Mouse (Mus musculus) MEL (cell line): Measurements from ENCODE around the gene Chst15. TPM values are rescaled to one million over a fixed set of nuclear protein-coding genes. Genes with fewer than 3 reads are reported as not detected.

Experiments
- DNase-seq: peaks from one replicate; pipeline ENCODE4 v3.0.0; 2011; ENCODE audit warnings: low read depth, low spot score
- H3K27ac ChIP-seq: 2 replicates; pipeline ENCODE4 v1.5.1; 2012; ENCODE audit warnings: low read depth, mild to moderate bottlenecking, control low read depth, low read length, moderate library complexity; ENCODE audit not compliant: control insufficient read depth
- H3K27me3 ChIP-seq, 2 experiments: fragments of 150-350 bp in 1 of 2; sonication (generic) in 1 of 2; 2 replicates each; pipeline ENCODE4 v1.6.1; 2012; ENCODE audit warnings: low read length in 2 of 2, mild to moderate bottlenecking in 2 of 2, improper control_type of control experiment in 1 of 2, moderate library complexity in 1 of 2; ENCODE audit not compliant: insufficient read depth in 2 of 2, control insufficient read depth in 1 of 2
- H3K36me3 ChIP-seq, 2 experiments: 2 replicates each; pipeline ENCODE4 v1.6.1; 2012 to 2014; ENCODE audit warnings: low read length in 2 of 2, improper control_type of control experiment in 1 of 2, inconsistent platforms in 1 of 2, mild to moderate bottlenecking in 1 of 2; ENCODE audit not compliant: insufficient read depth in 2 of 2, control insufficient read depth in 1 of 2
- H3K4me1 ChIP-seq, 2 experiments: fragments of 150-350 bp in 1 of 2; sonication (generic) in 1 of 2; 2 replicates each; pipeline ENCODE4 v1.6.1; 2012; ENCODE audit warnings: low read length in 2 of 2, improper control_type of control experiment in 1 of 2, mild to moderate bottlenecking in 1 of 2; ENCODE audit not compliant: insufficient read depth in 2 of 2, control insufficient read depth in 1 of 2
- H3K4me3 ChIP-seq, 2 experiments: fragments of 150-350 bp in 1 of 2; sonication (generic) in 1 of 2; 2 replicates each; pipeline ENCODE4 v1.5.1; 2012; ENCODE audit warnings: low read depth in 2 of 2, low read length in 2 of 2, mild to moderate bottlenecking in 2 of 2, moderate library complexity in 2 of 2, control low read depth in 1 of 2, improper control_type of control experiment in 1 of 2; ENCODE audit not compliant: control insufficient read depth in 1 of 2, insufficient read depth in 1 of 2
- H3K79me2 ChIP-seq: 2 replicates; pipeline ENCODE4 v1.6.1; 2012; ENCODE audit warnings: mild to moderate bottlenecking, low read length, moderate library complexity; ENCODE audit not compliant: control insufficient read depth, poor library complexity, insufficient read depth
- H3K9ac ChIP-seq: 2 replicates; pipeline ENCODE4 v1.6.1; 2012; ENCODE audit warnings: low read depth, mild to moderate bottlenecking, control low read depth, low read length, moderate library complexity; ENCODE audit not compliant: control insufficient read depth, poor library complexity, severe bottlenecking
- H3K9me3 ChIP-seq: fragments of 150-350 bp; sonication (generic); replicated peaks from 2 replicates; pipeline ENCODE4 v1.6.1; 2012; ENCODE audit warnings: mild to moderate bottlenecking, low read length, improper control_type of control experiment, moderate library complexity; ENCODE audit not compliant: insufficient read depth
- BHLHE40 ChIP-seq: IDR thresholded peaks from 2 replicates; pipeline ENCODE4 v1.6.1; 2012; ENCODE audit warnings: low read depth, mild to moderate bottlenecking, inconsistent platforms, low read length, improper control_type of control experiment, borderline replicate concordance
- CHD1 ChIP-seq: IDR thresholded peaks from 2 replicates; pipeline ENCODE4 v1.6.1; 2012; ENCODE audit warnings: low read depth, mild to moderate bottlenecking, inconsistent platforms, low read length, improper control_type of control experiment
- CHD2 ChIP-seq: IDR thresholded peaks from 2 replicates; pipeline ENCODE4 v1.6.1; 2011; ENCODE audit warnings: low read length, improper control_type of control experiment
- CTCF ChIP-seq, 3 experiments: IDR thresholded peaks in 2 of 3; conservative IDR thresholded peaks in 1 of 3; 2 replicates each; pipeline ENCODE4 v1.5.1; 2011 to 2012; ENCODE audit warnings: low read length in 3 of 3, low read depth in 2 of 3, mild to moderate bottlenecking in 2 of 3, improper control_type of control experiment in 1 of 3, inconsistent platforms in 1 of 3, mixed read lengths in 1 of 3, moderate library complexity in 1 of 3; ENCODE audit not compliant: control insufficient read depth in 1 of 3, insufficient read depth in 1 of 3, poor library complexity in 1 of 3, severe bottlenecking in 1 of 3
- E2F4 ChIP-seq: IDR thresholded peaks from 2 replicates; pipeline ENCODE4 v1.6.1; 2011; ENCODE audit warnings: low read depth, low read length, improper control_type of control experiment, borderline replicate concordance
- EP300 ChIP-seq, 2 experiments: IDR thresholded peaks; 2 replicates each; pipeline ENCODE4 v1.6.1; 2011; ENCODE audit warnings: improper control_type of control experiment in 2 of 2, low read length in 2 of 2, low read depth in 1 of 2, mild to moderate bottlenecking in 1 of 2
- ETS1 ChIP-seq: IDR thresholded peaks from 2 replicates; pipeline ENCODE4 v1.6.1; 2012; ENCODE audit warnings: low read depth, mild to moderate bottlenecking, inconsistent platforms, low read length, improper control_type of control experiment, moderate library complexity
- GATA1 ChIP-seq: IDR thresholded peaks from 2 replicates; pipeline ENCODE4 v1.6.1; 2011; ENCODE audit warnings: low read depth, low read length, improper control_type of control experiment
- JUND ChIP-seq: IDR thresholded peaks from 2 replicates; pipeline ENCODE4 v1.6.1; 2011; ENCODE audit warnings: low read depth, mild to moderate bottlenecking, improper control_type of control experiment, low read length
- KAT2A ChIP-seq: conservative IDR thresholded peaks from 2 replicates; pipeline ENCODE4 v1.6.1; 2012; ENCODE audit warnings: low read depth, low read length, improper control_type of control experiment, inconsistent platforms
- MAFK ChIP-seq: IDR thresholded peaks from 2 replicates; pipeline ENCODE4 v1.6.1; 2011; ENCODE audit warnings: low read depth, mild to moderate bottlenecking, low read length, improper control_type of control experiment, borderline replicate concordance
- MAX ChIP-seq: IDR thresholded peaks from 2 replicates; pipeline ENCODE4 v1.6.1; 2011; ENCODE audit warnings: low read length, improper control_type of control experiment
- MAZ ChIP-seq: IDR thresholded peaks from 2 replicates; pipeline ENCODE4 v1.6.1; 2012; ENCODE audit warnings: low read depth, mild to moderate bottlenecking, inconsistent platforms, low read length, improper control_type of control experiment
- MEF2A ChIP-seq: IDR thresholded peaks from 2 replicates; pipeline ENCODE4 v1.6.1; 2014; ENCODE audit warnings: low read depth, mild to moderate bottlenecking, inconsistent platforms, low read length, improper control_type of control experiment; ENCODE audit not compliant: poor library complexity, insufficient replicate concordance, severe bottlenecking; ENCODE audit errors: extremely low read depth
- MYB ChIP-seq: IDR thresholded peaks from 2 replicates; pipeline ENCODE4 v1.6.1; 2011; ENCODE audit warnings: mild to moderate bottlenecking, low read depth, low read length, improper control_type of control experiment
- MYC ChIP-seq: IDR thresholded peaks from 2 replicates; pipeline ENCODE4 v1.6.1; 2011; ENCODE audit warnings: low read depth, mild to moderate bottlenecking, low read length, improper control_type of control experiment, moderate library complexity
- NELFE ChIP-seq: IDR thresholded peaks from 2 replicates; pipeline ENCODE4 v1.6.1; 2011; ENCODE audit warnings: low read depth, low read length, improper control_type of control experiment
- NRF1 ChIP-seq: IDR thresholded peaks from 2 replicates; pipeline ENCODE4 v1.6.1; 2014; ENCODE audit warnings: low read depth, mild to moderate bottlenecking, inconsistent platforms, low read length, improper control_type of control experiment, moderate library complexity; ENCODE audit not compliant: poor library complexity, insufficient read depth, severe bottlenecking
- POLR2A ChIP-seq, 2 experiments: IDR thresholded peaks; 2 replicates each; pipeline ENCODE4 v1.6.1; 2011 to 2012; ENCODE audit warnings: low read length in 2 of 2, mild to moderate bottlenecking in 2 of 2, control low read depth in 1 of 2, improper control_type of control experiment in 1 of 2, low read depth in 1 of 2, moderate library complexity in 1 of 2; ENCODE audit not compliant: control insufficient read depth in 1 of 2, insufficient read depth in 1 of 2, poor library complexity in 1 of 2
- POLR2AphosphoS2 ChIP-seq: IDR thresholded peaks from 2 replicates; pipeline ENCODE4 v1.6.1; 2011; ENCODE audit warnings: low read length, improper control_type of control experiment
- POLR2AphosphoS5 ChIP-seq: IDR thresholded peaks from 2 replicates; pipeline ENCODE4 v1.6.1; 2012; ENCODE audit warnings: low read depth, borderline replicate concordance, mild to moderate bottlenecking, inconsistent platforms, low read length, moderate library complexity, mixed read lengths
- RAD21 ChIP-seq: IDR thresholded peaks from 2 replicates; pipeline ENCODE4 v1.6.1; 2011; ENCODE audit warnings: mild to moderate bottlenecking, low read depth, low read length, improper control_type of control experiment
- RCOR1 ChIP-seq: IDR thresholded peaks from 2 replicates; pipeline ENCODE4 v1.6.1; 2012; ENCODE audit warnings: low read depth, mild to moderate bottlenecking, inconsistent platforms, low read length, improper control_type of control experiment
- SMC3 ChIP-seq: IDR thresholded peaks from 2 replicates; pipeline ENCODE4 v1.6.1; 2011; ENCODE audit warnings: low read depth, low read length, improper control_type of control experiment
- TAL1 ChIP-seq: IDR thresholded peaks from 2 replicates; pipeline ENCODE4 v1.6.1; 2012; ENCODE audit warnings: mild to moderate bottlenecking, inconsistent platforms, low read length, moderate library complexity, mixed read lengths
- TBP ChIP-seq: IDR thresholded peaks from 2 replicates; pipeline ENCODE4 v1.8.0; 2011; ENCODE audit warnings: low read depth, low read length, improper control_type of control experiment
- TCF12 ChIP-seq: IDR thresholded peaks from 2 replicates; pipeline ENCODE4 v1.6.1; 2014; ENCODE audit warnings: low read depth, mild to moderate bottlenecking, inconsistent platforms, low read length, improper control_type of control experiment, moderate library complexity
- USF1 ChIP-seq: IDR thresholded peaks from 2 replicates; pipeline ENCODE4 v1.6.1; 2014; ENCODE audit warnings: low read depth, mild to moderate bottlenecking, inconsistent platforms, low read length, improper control_type of control experiment, moderate library complexity
- ZKSCAN1 ChIP-seq: IDR thresholded peaks from 2 replicates; pipeline ENCODE4 v1.6.1; 2012; ENCODE audit warnings: low read depth, mild to moderate bottlenecking, inconsistent platforms, low read length, improper control_type of control experiment, moderate library complexity
- ZMIZ1 ChIP-seq: IDR thresholded peaks from 2 replicates; pipeline ENCODE4 v1.6.1; 2012; ENCODE audit warnings: low read depth, mild to moderate bottlenecking, inconsistent platforms, low read length, improper control_type of control experiment, moderate library complexity
- ZNF384 ChIP-seq: IDR thresholded peaks from 2 replicates; pipeline ENCODE4 v1.6.1; 2012; ENCODE audit warnings: low read depth, mild to moderate bottlenecking, inconsistent platforms, low read length, improper control_type of control experiment
- polyA plus RNA-seq, 2 experiments: library from polyadenylated mRNA; stranded (reverse) in 1 of 2; unstranded in 1 of 2; fragments of >175 nt in 1 of 2; fragments of >200 nt in 1 of 2; gene quantifications; 2 replicates each; pipeline versions ENCODE4 v1.2.1 to v1.2.4; 2012; ENCODE audit warnings: low replicate concordance in 2 of 2, low read depth in 1 of 2; ENCODE audit not compliant: insufficient read length in 2 of 2, insufficient read depth in 1 of 2, missing spikeins in 1 of 2
- total RNA-seq: library from RNA; depleted of rRNA; stranded (reverse); fragments of 300-350 nt; gene quantifications from 2 replicates; pipeline ENCODE4 v1.2.3, GENCODE M21; 2012

Chst15 gene
- total and polyA plus RNA-seq, 3 experiments: 14.9 to 18.1 TPM; not detected in 1

- no peaks in the 10 kb centered on the region for H3K9me3 ChIP-seq
- no peaks in the 10 kb centered on the region for H3K79me2 ChIP-seq
- H3K27me3 ChIP-seq: no peaks in the 10 kb centered on the region
- peaks cover 28 to 35% of the 10 kb centered on the region in 2 experiments for H3K4me1 ChIP-seq
- peaks cover 0 to 26% of the 10 kb centered on the region in 2 experiments; a peak in 2 of 4 replicates for H3K36me3 ChIP-seq
- no peak overlapping the region for H3K9ac ChIP-seq
- peak overlapping the region; percentile 37 for H3K27ac ChIP-seq
- H3K4me3 ChIP-seq: no peak overlapping the region
- no peak for DNase-seq
- TF ChIP-seq ZNF384 (no peak), CHD1 (no peak), POLR2A (IDR thresholded peaks at IDR 0.05; ENCODE audit: control insufficient read depth in 1 of 2, insufficient read depth in 1 of 2, low read depth in 1 of 2, low read length in 2 of 2, poor library complexity in 1 of 2) (no peak), TBP (no peak), NRF1 (no peak)
These were observed 20.4 kb upstream of the Chst15 start for GRCm38 (mm10) chr7:132337268-132337917.

DNA sequence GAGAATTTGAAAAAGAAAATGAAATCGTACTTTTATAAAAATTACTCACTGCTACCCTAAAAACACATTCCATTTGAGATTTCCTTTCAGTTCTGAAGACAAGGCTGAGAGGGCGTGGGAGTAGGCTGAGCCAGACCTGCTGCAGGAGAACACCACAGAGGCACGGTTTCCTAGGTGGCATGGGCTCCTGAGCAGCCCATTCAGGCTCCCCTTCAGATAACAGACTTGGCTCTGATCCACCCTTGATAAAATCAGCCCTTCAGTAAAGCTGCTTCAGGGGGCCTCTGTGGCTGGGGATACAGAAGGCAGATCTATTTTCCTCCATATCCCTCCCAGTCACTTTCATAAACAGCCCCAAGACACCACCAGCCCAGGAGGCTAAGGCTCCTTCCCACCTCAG lies 19.8 kb upstream of the Chst15 start:
- H3K27ac ChIP-seq: peak overlapping the region; percentile 37
- H3K27me3 ChIP-seq: no peaks in the 10 kb centered on the region
- no peak for TF ChIP-seq CTCF (IDR thresholded peaks at IDR 0.05 in 2 of 3, conservative IDR thresholded peaks at IDR 0.05 in 1 of 3; ENCODE audit: control insufficient read depth in 1 of 3, insufficient read depth in 1 of 3, low read depth in 2 of 3, low read length in 3 of 3, poor library complexity in 1 of 3, severe bottlenecking in 1 of 3)
- TF ChIP-seq MEF2A: no peak
- TF ChIP-seq TBP: no peak
- no peak for TF ChIP-seq MAX
- TF ChIP-seq CHD2: no peak
- TF ChIP-seq ZNF384: no peak
- TF ChIP-seq JUND: no peak
- TF ChIP-seq RAD21: no peak
- peak; percentile 83 for TF ChIP-seq GATA1
- TF ChIP-seq KAT2A: no peak
- peak; percentile 64; the same call in 1 of the 2 replicates for TF ChIP-seq TCF12
- TF ChIP-seq ETS1: peak; percentile 74
- TF ChIP-seq RCOR1: no peak
- peak; percentile 78; the same call in 1 of the 2 replicates for TF ChIP-seq MAZ
- no peak for TF ChIP-seq E2F4
- peak; percentile 68; the same call in 1 of the 2 replicates for TF ChIP-seq BHLHE40
- no peak for TF ChIP-seq NELFE
- TF ChIP-seq SMC3: no peak
- TF ChIP-seq ZMIZ1: no peak
- 0 out of 2 replicates have a peak, but pooled peaks have one; percentile 14 for TF ChIP-seq MAFK
- TF ChIP-seq MYC: no peak
- no peak for TF ChIP-seq POLR2AphosphoS2
- no peak for TF ChIP-seq MYB
- no peak for TF ChIP-seq USF1
- TF ChIP-seq POLR2AphosphoS5: no peak
- no peak for TF ChIP-seq ZKSCAN1
- no peak for TF ChIP-seq NRF1
- TF ChIP-seq EP300 (IDR thresholded peaks at IDR 0.05; ENCODE audit: low read depth in 1 of 2, low read length in 2 of 2): peak; percentile 70 to 72
- no peak for TF ChIP-seq TAL1

More for the DNA sequence above, 19.8 kb upstream of the Chst15 start:
- DNase-seq: peak; percentile 68
- H3K4me3 ChIP-seq: peak overlapping the region in 1 of 2 experiments; percentile 30; a peak in 1 of 4 replicates
- H3K36me3 ChIP-seq: peaks cover 0 to 26% of the 10 kb centered on the region in 2 experiments; a peak in 2 of 4 replicates
- peaks cover 28 to 35% of the 10 kb centered on the region in 2 experiments for H3K4me1 ChIP-seq
- H3K9ac ChIP-seq: no peak overlapping the region
- no peaks in the 10 kb centered on the region for H3K79me2 ChIP-seq
- H3K9me3 ChIP-seq: no peaks in the 10 kb centered on the region
